Mouse (Mus musculus) liver, embryonic 14.5 days (tissue): ENCODE measurements around the gene Calhm1.

ENCODE experiments used
- CTCF ChIP-seq: IDR thresholded peaks from 2 replicates; pipeline ENCODE4 v1.5.1; 2016; ENCODE audit warnings: antibody characterized with exemption, low read depth, control low read depth
- EP300 ChIP-seq: IDR thresholded peaks from 2 replicates; pipeline ENCODE4 v1.6.1; 2016; ENCODE audit warnings: antibody characterized with exemption, low read depth

GRCm38 (mm10) chr19:47167617-47168214 lies 23.7 kb upstream of the Calhm1 start:
- TF ChIP-seq CTCF (no peak), EP300 (no peak)
